Mouse (Mus musculus) heart, embryonic 14.5 days (tissue): ENCODE results near the gene Aunip. TPM values are rescaled to one million over a fixed set of nuclear protein-coding genes. Genes with fewer than 3 reads are reported as not detected.
A peak's percentile ranks its signal among the peaks of the same experiment; 100 is the strongest.

ENCODE experiments used
- ATAC-seq: fragments of 200-750 bp; cut with Nextera tagmentation; 2 replicates; pipeline ENCODE4 v1.8.0; 2017; ENCODE audit warnings: low read depth, moderate TSS enrichment; ENCODE audit not compliant: insufficient number of reproducible peaks, insufficient read depth, low FRiP score
- H3K27ac ChIP-seq, 2 experiments: fragments of 200-500 bp in 1 of 2; fragments of 300-500 bp in 1 of 2; sonication (generic) in 1 of 2; replicated peaks in 1 of 2; 2 replicates each; pipeline ENCODE4 v1.5.1; 2012 to 2014; ENCODE audit warnings: low read depth in 2 of 2, low read length in 2 of 2, control low read depth in 1 of 2, mild to moderate bottlenecking in 1 of 2, mixed read lengths in 1 of 2; ENCODE audit not compliant: control insufficient read depth in 1 of 2, insufficient read depth in 1 of 2
- H3K27me3 ChIP-seq: fragments of 300-500 bp; sonication (generic); 2 replicates; pipeline ENCODE4 v1.6.1; 2014; ENCODE audit warnings: mild to moderate bottlenecking, low read length, control low read depth; ENCODE audit not compliant: control insufficient read depth, insufficient read depth
- H3K36me3 ChIP-seq: fragments of 300-500 bp; sonication (generic); 2 replicates; pipeline ENCODE4 v1.6.1; 2014; ENCODE audit warnings: mild to moderate bottlenecking, control low read depth, low read length, mixed read lengths; ENCODE audit not compliant: control insufficient read depth, insufficient read depth
- H3K4me1 ChIP-seq, 2 experiments: fragments of 200-500 bp in 1 of 2; fragments of 300-500 bp in 1 of 2; sonication (generic) in 1 of 2; 2 replicates each; pipeline ENCODE4 v1.6.1; 2012 to 2014; ENCODE audit warnings: low read length in 2 of 2, control low read depth in 1 of 2, mixed read lengths in 1 of 2; ENCODE audit not compliant: control insufficient read depth in 2 of 2, insufficient read depth in 2 of 2
- H3K4me2 ChIP-seq: fragments of 300-500 bp; sonication (generic); 2 replicates; pipeline ENCODE4 v1.6.1; 2014; ENCODE audit warnings: mild to moderate bottlenecking, low read length
- H3K4me3 ChIP-seq, 2 experiments: fragments of 200-500 bp in 1 of 2; fragments of 300-500 bp in 1 of 2; sonication (generic) in 1 of 2; 2 replicates each; pipeline ENCODE4 v1.5.1; 2012 to 2014; ENCODE audit warnings: low read length in 2 of 2, mild to moderate bottlenecking in 2 of 2, control low read depth in 1 of 2, low read depth in 1 of 2, moderate library complexity in 1 of 2; ENCODE audit not compliant: control insufficient read depth in 1 of 2, insufficient read depth in 1 of 2
- H3K9ac ChIP-seq: fragments of 300-500 bp; sonication (generic); 2 replicates; pipeline ENCODE4 v1.6.1; 2014; ENCODE audit warnings: mild to moderate bottlenecking, low read length
- H3K9me3 ChIP-seq: fragments of 300-500 bp; sonication (generic); 2 replicates; pipeline ENCODE4 v1.6.1; 2016; ENCODE audit warnings: low read length, control low read depth; ENCODE audit not compliant: control insufficient read depth
- WGBS: fragments of 180-500 bp; shearing (Covaris S2); extraction: QIAGEN DNeasy Blood & Tissue Kit; methylation state at CpG from one replicate; pipeline ENCODE4 v1.1.7; 2014; 5-methylcytosine and 5-hydroxymethylcytosine counted together
- polyA plus RNA-seq: library from polyadenylated mRNA; unstranded; fragments of >200 nt; fragmentation: Nextera tagmentation; extraction: Ambion mirVana; gene quantifications from 2 replicates; pipeline ENCODE4 v1.2.1, GENCODE M21; 2014

Gene Aunip
- polyA plus RNA-seq, 1 experiment from 2014 or later, result 3.2 TPM

GRCm38 (mm10) chr4:134564093-134564492, 53.3 kb downstream of the Aunip start:
- no peak overlapping the region for H3K9ac ChIP-seq
- H3K9me3 ChIP-seq, result peaks cover 4% of the 10 kb centered on the region; the same call in 1 of the 2 replicates
- no peak overlapping the region for H3K27ac ChIP-seq
- no peak for ATAC-seq
- H3K4me2 ChIP-seq, result no peak overlapping the region
- no peaks in the 10 kb centered on the region for H3K27me3 ChIP-seq
- 80% methylated on average over 6 of the region's 6 CpGs for WGBS
- no peak overlapping the region for H3K4me3 ChIP-seq
- peaks cover 61% of the 10 kb centered on the region for H3K36me3 ChIP-seq
- H3K4me1 ChIP-seq, result no peaks in the 10 kb centered on the region

- Histone ChIP-seq H3K4me3 (no peak overlapping the region), H3K27me3 (no peaks in the 10 kb centered on the region), H3K4me2 (no peak overlapping the region), H3K9me3 (peaks cover 4% of the 10 kb centered on the region; the same call in 1 of the 2 replicates), H3K9ac (0 out of 2 replicates have a peak overlapping the region, but pooled peaks have one; percentile 28), H3K36me3 (peaks cover 53% of the 10 kb centered on the region), H3K4me1 (no peaks in the 10 kb centered on the region), H3K27ac (no peak overlapping the region)
- WGBS, result 55% methylated on average over 19 of the region's 19 CpGs
- ATAC-seq, result no peak
Observed at GRCm38 (mm10) chr4:134567377-134568226, 56.8 kb downstream of the Aunip start.

GRCm38 (mm10) chr4:134569205-134569604, 58.4 kb downstream of the Aunip start:
- 73% methylated on average over 6 of the region's 6 CpGs for WGBS
- no peak for ATAC-seq
- Histone ChIP-seq H3K4me1 (no peaks in the 10 kb centered on the region), H3K9ac (no peak overlapping the region), H3K27me3 (no peaks in the 10 kb centered on the region), H3K27ac (no peak overlapping the region), H3K9me3 (peaks cover 4% of the 10 kb centered on the region; the same call in 1 of the 2 replicates), H3K4me2 (no peak overlapping the region), H3K36me3 (peaks cover 37% of the 10 kb centered on the region), H3K4me3 (no peak overlapping the region)

GRCm38 (mm10) chr4:134569831-134570230, 59.0 kb downstream of the Aunip start:
- ATAC-seq, result no peak
- H3K4me2 ChIP-seq, result no peak overlapping the region
- H3K9ac ChIP-seq, result no peak overlapping the region
- H3K27me3 ChIP-seq, result no peaks in the 10 kb centered on the region
- H3K4me1 ChIP-seq, result no peaks in the 10 kb centered on the region
- peaks cover 36% of the 10 kb centered on the region for H3K36me3 ChIP-seq
- 70% methylated on average over 8 of the region's 8 CpGs for WGBS
- peaks cover 4% of the 10 kb centered on the region; the same call in 1 of the 2 replicates for H3K9me3 ChIP-seq
- no peak overlapping the region for H3K27ac ChIP-seq
- no peak overlapping the region for H3K4me3 ChIP-seq

GRCm38 (mm10) chr4:134570704-134571451, 60.1 kb downstream of the Aunip start:
- Histone ChIP-seq H3K36me3 (peaks cover 34% of the 10 kb centered on the region), H3K4me1 (no peaks in the 10 kb centered on the region), H3K27ac (no peak overlapping the region), H3K4me2 (no peak overlapping the region), H3K4me3 (no peak overlapping the region), H3K9me3 (peaks cover 4% of the 10 kb centered on the region; the same call in 1 of the 2 replicates), H3K9ac (no peak overlapping the region), H3K27me3 (no peaks in the 10 kb centered on the region)
- ATAC-seq, result no peak
- WGBS, result 80% methylated on average over 14 of the region's 14 CpGs

GRCm38 (mm10) chr4:134572449-134573300, 61.9 kb downstream of the Aunip start:
- no peak overlapping the region for H3K9ac ChIP-seq
- no peaks in the 10 kb centered on the region for H3K27me3 ChIP-seq
- no peak overlapping the region for H3K4me3 ChIP-seq
- H3K36me3 ChIP-seq, result peaks cover 30% of the 10 kb centered on the region
- no peaks in the 10 kb centered on the region for H3K4me1 ChIP-seq
- no peak overlapping the region for H3K27ac ChIP-seq
- WGBS, result 78% methylated on average over 24 of the region's 24 CpGs
- H3K4me2 ChIP-seq, result no peak overlapping the region
- H3K9me3 ChIP-seq, result no peaks in the 10 kb centered on the region
- ATAC-seq, result no peak
